9 mouse cellular contexts compared by ENCODE assay signal in the genomic region with DNA sequence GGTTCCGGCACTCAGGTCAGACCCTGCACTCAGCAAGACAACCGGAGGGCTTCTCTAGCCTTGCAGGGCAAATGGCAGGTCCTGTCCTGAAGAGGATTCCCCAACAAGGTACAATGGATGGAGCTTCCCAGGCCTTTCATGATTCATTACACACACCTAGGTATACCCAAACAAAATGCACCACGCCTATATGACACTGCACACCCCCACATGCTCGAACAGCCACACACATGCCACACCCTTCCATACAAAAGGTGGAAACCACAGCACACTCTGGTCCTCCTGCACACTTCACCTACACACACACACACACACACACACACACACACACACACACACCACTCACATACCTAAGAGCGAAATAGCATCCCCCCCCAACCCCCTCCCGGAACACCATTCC. TPM values are rescaled to one million over a fixed set of nuclear protein-coding genes. Genes with fewer than 3 reads are reported as not detected.
DNase-seq lines count a peak whose midpoint lies in the region; ATAC-seq and TF ChIP-seq lines count a peak whose summit lies in the region.
"Had no signal": no experiment of that assay in that cellular context is flagged by ENCODE, and none has a peak within 500 bp of the region (broad histone marks: within the 10 kb centered on the region; RNA-seq: fewer than 3 reads in every experiment).

No protein-coding gene starts in this region.

- H3K9ac ChIP-seq in kidney, embryonic 15.5 days, result peak overlapping the region; percentile 8; the same call in 1 of the 2 replicates
- no peak overlapping the region for H3K9ac ChIP-seq in embryonic facial prominence, embryonic 14.5 days (ENCODE audit: low read depth, low read length)
- H3K9ac ChIP-seq in hindbrain, embryonic 14.5 days, result 0 out of 2 replicates have a peak overlapping the region, but pooled peaks have one; percentile 52
- H3K9ac ChIP-seq in midbrain, postnatal 0 days (replicated peaks; ENCODE audit: low read length, poor library complexity, severe bottlenecking), result peak overlapping the region; percentile 56
- H3K9ac ChIP-seq: liver, embryonic 14.5 days had no signal

- ATAC-seq in kidney, embryonic 15.5 days (replicated peaks; ENCODE audit: low FRiP score), result no peak
- no peak for ATAC-seq in embryonic facial prominence, embryonic 14.5 days (ENCODE audit: low read depth)
- no peak for ATAC-seq in hindbrain, embryonic 14.5 days (ENCODE audit: low FRiP score)
- no peak for ATAC-seq in midbrain, postnatal 0 days (ENCODE audit: low FRiP score)

- H3K27ac ChIP-seq in kidney, embryonic 15.5 days, result peak overlapping the region; percentile 84; the same call in 1 of the 2 replicates
- no peak overlapping the region for H3K27ac ChIP-seq in embryonic facial prominence, embryonic 14.5 days (replicated peaks; ENCODE audit: low read depth, low read length)
- no peak overlapping the region for H3K27ac ChIP-seq in hindbrain, embryonic 14.5 days
- no peak overlapping the region for H3K27ac ChIP-seq in midbrain, postnatal 0 days (ENCODE audit: low read depth, low read length)
- H3K27ac ChIP-seq: liver, embryonic 14.5 days had no signal

- no peak for TF ChIP-seq CTCF in midbrain, postnatal 0 days (IDR thresholded peaks at IDR 0.05)

- peak overlapping the region; percentile 94 for H3K4me2 ChIP-seq in kidney, embryonic 15.5 days
- peak overlapping the region; percentile 75 for H3K4me2 ChIP-seq in embryonic facial prominence, embryonic 14.5 days (ENCODE audit: low read depth, low read length)
- peak overlapping the region; percentile 78 for H3K4me2 ChIP-seq in hindbrain, embryonic 14.5 days (replicated peaks)
- H3K4me2 ChIP-seq in midbrain, postnatal 0 days (ENCODE audit: low read depth, low read length, poor library complexity, severe bottlenecking), result peak overlapping the region; percentile 63

- H3K27me3 ChIP-seq in kidney, embryonic 15.5 days, result peaks cover 35% of the 10 kb centered on the region
- peaks cover 35% of the 10 kb centered on the region for H3K27me3 ChIP-seq in embryonic facial prominence, embryonic 14.5 days (replicated peaks; ENCODE audit: control insufficient read depth, insufficient read depth, low read length)
- peaks cover 62% of the 10 kb centered on the region for H3K27me3 ChIP-seq in hindbrain, embryonic 14.5 days (ENCODE audit: control insufficient read depth, insufficient read depth, low read length)
- peaks cover 42% of the 10 kb centered on the region for H3K27me3 ChIP-seq in midbrain, postnatal 0 days (ENCODE audit: insufficient read depth, low read length)

- no peaks in the 10 kb centered on the region for H3K36me3 ChIP-seq in kidney, embryonic 15.5 days
- no peaks in the 10 kb centered on the region for H3K36me3 ChIP-seq in embryonic facial prominence, embryonic 14.5 days (ENCODE audit: control insufficient read depth, insufficient read depth, low read length)
- H3K36me3 ChIP-seq in hindbrain, embryonic 14.5 days (replicated peaks; ENCODE audit: control insufficient read depth, insufficient read depth), result no peaks in the 10 kb centered on the region
- H3K36me3 ChIP-seq in midbrain, postnatal 0 days (ENCODE audit: insufficient read depth, low read length), result no peaks in the 10 kb centered on the region

- H3K4me1 ChIP-seq in kidney, embryonic 15.5 days, result peaks cover 97% of the 10 kb centered on the region
- peaks cover 13% of the 10 kb centered on the region for H3K4me1 ChIP-seq in embryonic facial prominence, embryonic 14.5 days (ENCODE audit: control insufficient read depth, insufficient read depth, low read length)
- peaks cover 19% of the 10 kb centered on the region for H3K4me1 ChIP-seq in hindbrain, embryonic 14.5 days (replicated peaks; ENCODE audit: control insufficient read depth, insufficient read depth, low read length)
- H3K4me1 ChIP-seq in midbrain, postnatal 0 days (ENCODE audit: insufficient read depth, low read length), result peaks cover 13% of the 10 kb centered on the region; the same call in 1 of the 2 replicates

- H3K4me3 ChIP-seq in kidney, embryonic 15.5 days (replicated peaks), result peak overlapping the region; percentile 76; the same call in 1 of the 2 replicates
- 0 out of 2 replicates have a peak overlapping the region, but pooled peaks have one; percentile 43 for H3K4me3 ChIP-seq in embryonic facial prominence, embryonic 14.5 days (ENCODE audit: low read depth, low read length)
- H3K4me3 ChIP-seq in hindbrain, embryonic 14.5 days (replicated peaks; ENCODE audit: low read length), result peak overlapping the region; percentile 36; the same call in 1 of the 2 replicates
- H3K4me3 ChIP-seq in midbrain, postnatal 0 days (ENCODE audit: low read depth, low read length), result peak overlapping the region; percentile 44

- H3K9me3 ChIP-seq in kidney, embryonic 15.5 days (replicated peaks), result no peaks in the 10 kb centered on the region
- no peaks in the 10 kb centered on the region for H3K9me3 ChIP-seq in embryonic facial prominence, embryonic 14.5 days (ENCODE audit: control insufficient read depth, low read length)
- H3K9me3 ChIP-seq in hindbrain, embryonic 14.5 days (ENCODE audit: control insufficient read depth, low read length), result no peaks in the 10 kb centered on the region
- no peaks in the 10 kb centered on the region for H3K9me3 ChIP-seq in midbrain, postnatal 0 days (ENCODE audit: low read length)

- no peak for DNase-seq in kidney, postnatal 14 days
- DNase-seq in embryonic facial prominence, embryonic 14.5 days (ENCODE audit: low spot score), result no peak
- no peak for DNase-seq in hindbrain, embryonic 14.5 days (ENCODE audit: low spot score)
- DNase-seq in midbrain, postnatal 0 days (ENCODE audit: low spot score), result no peak
- DNase-seq in frontal cortex, postnatal 10 days (ENCODE audit: low spot score in 2 of 2), result no peak
- DNase-seq in retina, postnatal 1 day, result no peak
- no peak for DNase-seq in embryo, embryonic 11 days

- 31% methylated on average over 6 of the region's 6 CpGs for whole genome bisulfite sequencing in kidney, embryonic 15.5 days
- WGBS in embryonic facial prominence, embryonic 14.5 days, result 54% methylated on average over 6 of the region's 6 CpGs
- WGBS in hindbrain, embryonic 14.5 days, result 65% methylated on average over 6 of the region's 6 CpGs
- WGBS in midbrain, postnatal 0 days, result 60% methylated on average over 6 of the region's 6 CpGs

RNA-seq across cellular contexts. Expression of gene Unc5b, which starts 5.4 kb away (rescaled TPM):
- polyA plus RNA-seq in kidney, embryonic 15.5 days (2015; fragmentation: Nextera tagmentation; extraction: Ambion mirVana), result 9.2 and 10.0 TPM in 2 replicates
- polyA plus RNA-seq in embryonic facial prominence, embryonic 14.5 days (2014; fragmentation: Nextera tagmentation; extraction: Ambion mirVana), result 6.1 and 6.6 TPM in 2 replicates
- 2.8 and 2.9 TPM in 2 replicates for polyA plus RNA-seq in hindbrain, embryonic 14.5 days (2014; fragmentation: Nextera tagmentation; extraction: Ambion mirVana)
- 13.5 and 17.1 TPM in 2 replicates for total RNA-seq in midbrain, postnatal 0 days (2014; rRNA removed)
- polyA plus RNA-seq in midbrain, postnatal 0 days (2015; fragmentation: Nextera tagmentation; extraction: Ambion mirVana), result 1.1 and 1.3 TPM in 2 replicates
